Mouse (Mus musculus) intestine, postnatal 0 days (tissue): ENCODE measurements around the gene Gm14214. TPM values are rescaled to one million over a fixed set of nuclear protein-coding genes. Genes with fewer than 3 reads are reported as not detected.

Experiments
- ATAC-seq: fragments of 200-750 bp; cut with Nextera tagmentation; 2 replicates; pipeline ENCODE4 v1.8.0; 2017; ENCODE audit warnings: mild to moderate bottlenecking, moderate TSS enrichment, moderate library complexity
- H3K27ac ChIP-seq: fragments of 300-500 bp; sonication (generic); 2 replicates; pipeline ENCODE4 v1.5.1; 2014; ENCODE audit warnings: mild to moderate bottlenecking, low read depth, low read length, moderate library complexity
- H3K27me3 ChIP-seq: fragments of 300-500 bp; sonication (generic); replicated peaks from 2 replicates; pipeline ENCODE4 v1.6.1; 2014; ENCODE audit warnings: low read length, mixed read lengths; ENCODE audit not compliant: control insufficient read depth, insufficient read depth
- H3K36me3 ChIP-seq: fragments of 300-500 bp; sonication (generic); 2 replicates; pipeline ENCODE4 v1.6.1; 2014; ENCODE audit warnings: mild to moderate bottlenecking, moderate library complexity; ENCODE audit not compliant: control insufficient read depth, insufficient read depth
- H3K4me1 ChIP-seq: fragments of 300-500 bp; sonication (generic); replicated peaks from 2 replicates; pipeline ENCODE4 v1.6.1; 2014; ENCODE audit warnings: antibody characterized with exemption, low read length, mixed read lengths; ENCODE audit not compliant: control insufficient read depth, insufficient read depth
- H3K4me2 ChIP-seq: fragments of 300-500 bp; sonication (generic); replicated peaks from 2 replicates; pipeline ENCODE4 v1.6.1; 2014; ENCODE audit warnings: low read depth, mild to moderate bottlenecking, moderate library complexity
- H3K4me3 ChIP-seq: fragments of 300-500 bp; sonication (generic); 2 replicates; pipeline ENCODE4 v1.5.1; 2014; ENCODE audit warnings: low read depth, low read length
- H3K9ac ChIP-seq: fragments of 300-500 bp; sonication (generic); 2 replicates; pipeline ENCODE4 v1.6.1; 2014; ENCODE audit warnings: mild to moderate bottlenecking, low read depth, low read length
- H3K9me3 ChIP-seq: fragments of 300-500 bp; sonication (generic); 2 replicates; pipeline ENCODE4 v1.6.1; 2016; ENCODE audit warnings: mixed run types; ENCODE audit not compliant: control insufficient read depth
- CTCF ChIP-seq: sonication (generic); IDR thresholded peaks from 2 replicates; pipeline ENCODE4 v1.5.1; 2016; ENCODE audit warnings: low read depth, mild to moderate bottlenecking, control low read depth, antibody characterized with exemption, moderate library complexity
- WGBS: fragments of 180-500 bp; shearing (Covaris S2); extraction: QIAGEN DNeasy Blood & Tissue Kit; methylation state at CpG from one replicate; pipeline ENCODE4 v1.1.7; 2014; 5-methylcytosine and 5-hydroxymethylcytosine counted together
- polyA plus RNA-seq: library from polyadenylated mRNA; unstranded; fragments of >200 nt; fragmentation: Nextera tagmentation; extraction: Ambion mirVana; gene quantifications from 2 replicates; pipeline ENCODE4 v1.2.1, GENCODE M21; 2015

Gene Gm14214
- polyA plus RNA-seq, 1 experiment from 2014 or later: not detected

- WGBS: 70% methylated on average over 10 of the region's 10 CpGs
- Histone ChIP-seq H3K9me3 (no peaks in the 10 kb centered on the region), H3K4me2 (no peak overlapping the region), H3K4me1 (no peaks in the 10 kb centered on the region), H3K27ac (no peak overlapping the region), H3K4me3 (no peak overlapping the region), H3K36me3 (no peaks in the 10 kb centered on the region), H3K27me3 (no peaks in the 10 kb centered on the region), H3K9ac (no peak overlapping the region)
- no peak for ATAC-seq
- no peak for TF ChIP-seq CTCF
These were observed 26.7 kb downstream of the Gm14214 start for GRCm38 (mm10) chr2:154742911-154743819.

GRCm38 (mm10) chr2:154738621-154739020, 31.2 kb downstream of the Gm14214 start:
- 86% methylated on average over 5 of the region's 5 CpGs for WGBS
- H3K9ac ChIP-seq: no peak overlapping the region
- H3K27me3 ChIP-seq: no peaks in the 10 kb centered on the region
- no peak overlapping the region for H3K4me3 ChIP-seq
- no peak overlapping the region for H3K27ac ChIP-seq
- no peak overlapping the region for H3K4me2 ChIP-seq
- H3K36me3 ChIP-seq: no peaks in the 10 kb centered on the region
- H3K4me1 ChIP-seq: no peaks in the 10 kb centered on the region
- no peak for TF ChIP-seq CTCF
- no peaks in the 10 kb centered on the region for H3K9me3 ChIP-seq
- ATAC-seq: no peak

- no peak overlapping the region for H3K9ac ChIP-seq
- ATAC-seq: peak; percentile 41; the same call in 1 of the 2 replicates
- no peak overlapping the region for H3K4me2 ChIP-seq
- H3K27ac ChIP-seq: no peak overlapping the region
- WGBS: 48% methylated on average over 7 of the region's 7 CpGs
- no peak for TF ChIP-seq CTCF
- no peak overlapping the region for H3K4me3 ChIP-seq
- H3K9me3 ChIP-seq: no peaks in the 10 kb centered on the region
- H3K36me3 ChIP-seq: no peaks in the 10 kb centered on the region
- H3K27me3 ChIP-seq: no peaks in the 10 kb centered on the region
- 0 out of 2 replicates have a peak, but pooled peaks cover 3% of the 10 kb centered on the region for H3K4me1 ChIP-seq
These were observed 33.8 kb downstream of the Gm14214 start for GRCm38 (mm10) chr2:154735986-154736385.

- H3K4me3 ChIP-seq: no peak overlapping the region
- no peak overlapping the region for H3K4me2 ChIP-seq
- H3K27me3 ChIP-seq: no peaks in the 10 kb centered on the region
- no peak for ATAC-seq
- H3K4me1 ChIP-seq: peaks cover 3% of the 10 kb centered on the region; the same call in 1 of the 2 replicates
- H3K9ac ChIP-seq: no peak overlapping the region
- H3K9me3 ChIP-seq: no peaks in the 10 kb centered on the region
- 46% methylated on average over 7 of the region's 7 CpGs for WGBS
- no peak overlapping the region for H3K27ac ChIP-seq
- TF ChIP-seq CTCF: no peak
- H3K36me3 ChIP-seq: no peaks in the 10 kb centered on the region
These were observed 34.4 kb downstream of the Gm14214 start for GRCm38 (mm10) chr2:154735416-154735815.

- H3K27ac ChIP-seq: no peak overlapping the region
- whole genome bisulfite sequencing: 56% methylated on average over 9 of the region's 9 CpGs
- no peaks in the 10 kb centered on the region for H3K9me3 ChIP-seq
- ATAC-seq: no peak
- TF ChIP-seq CTCF: no peak
- no peaks in the 10 kb centered on the region for H3K36me3 ChIP-seq
- H3K9ac ChIP-seq: no peak overlapping the region
- H3K4me1 ChIP-seq: peaks cover 3% of the 10 kb centered on the region; the same call in 1 of the 2 replicates
- H3K27me3 ChIP-seq: no peaks in the 10 kb centered on the region
- no peak overlapping the region for H3K4me3 ChIP-seq
- no peak overlapping the region for H3K4me2 ChIP-seq
These were observed 34.9 kb downstream of the Gm14214 start for GRCm38 (mm10) chr2:154734977-154735376.

- no peaks in the 10 kb centered on the region for H3K36me3 ChIP-seq
- 72% methylated on average over 9 of the region's 9 CpGs for WGBS
- no peaks in the 10 kb centered on the region for H3K9me3 ChIP-seq
- H3K4me1 ChIP-seq: peaks cover 3% of the 10 kb centered on the region; the same call in 1 of the 2 replicates
- no peak overlapping the region for H3K4me3 ChIP-seq
- no peak overlapping the region for H3K4me2 ChIP-seq
- no peak for ATAC-seq
- H3K9ac ChIP-seq: no peak overlapping the region
- H3K27me3 ChIP-seq: no peaks in the 10 kb centered on the region
- TF ChIP-seq CTCF: no peak
- H3K27ac ChIP-seq: no peak overlapping the region
These were observed 37.2 kb downstream of the Gm14214 start for GRCm38 (mm10) chr2:154732503-154733141.
